Mouse (Mus musculus) left cerebral cortex, adult 2 months (tissue): Measurements from ENCODE around the gene Lrrc1. TPM values are rescaled to one million over a fixed set of nuclear protein-coding genes. Genes with fewer than 3 reads are reported as not detected.

ENCODE experiments used
- DNase-seq, 2 experiments: peaks; one replicate each; pipeline ENCODE4 v3.0.0; 2021 to 2022; ENCODE audit warnings: low spot score in 2 of 2, mixed read lengths in 1 of 2; ENCODE audit errors: extremely low spot score in 1 of 2
- H3K27ac ChIP-seq: fragments of 200-600 bp; 2 replicates; pipeline ENCODE4 v1.8.1; 2022
- H3K4me3 ChIP-seq: fragments of 200-600 bp; 2 replicates; pipeline ENCODE4 v1.8.1; 2022
- CTCF ChIP-seq: fragments of 200-600 bp; IDR thresholded peaks from 2 replicates; pipeline ENCODE4 v1.8.1; 2022; ENCODE audit warnings: antibody characterized with exemption, mild to moderate bottlenecking, moderate library complexity
- intact Hi-C: fragments of 180-260 bp; cut with DNase I; formaldehyde crosslinking; loops from one replicate; pipeline ENCODE4 v1.15.1; 2025
- total RNA-seq, 2 experiments: library from RNA; stranded (reverse); gene quantifications; 2 replicates each; pipeline ENCODE4 v1.2.3; 2021

Gene Lrrc1
- total RNA-seq, 2 experiments from 2014 or later, result 5.7 to 6.1 TPM

GRCm38 (mm10) chr9:77516782-77517364 is 27.8 kb downstream of the Lrrc1 start:
- no peak for DNase-seq
- intact Hi-C loops, result no loop called here
- Histone ChIP-seq H3K27ac (no peak overlapping the region), H3K4me3 (no peak overlapping the region)
- no peak for TF ChIP-seq CTCF

GRCm38 (mm10) chr9:77513892-77514291 is 30.8 kb downstream of the Lrrc1 start:
- intact Hi-C loops, result no loop called here
- no peak for DNase-seq
- TF ChIP-seq CTCF, result no peak

GRCm38 (mm10) chr9:77512220-77512619 is 32.5 kb downstream of the Lrrc1 start:
- Histone ChIP-seq H3K4me3 (no peak overlapping the region), H3K27ac (no peak overlapping the region)
- intact Hi-C loops, result no loop called here
- DNase-seq, result no peak
- no peak for TF ChIP-seq CTCF

More at GRCm38 (mm10) chr9:77513892-77514291, 30.8 kb downstream of the Lrrc1 start:
- no peak overlapping the region for H3K27ac ChIP-seq
- H3K4me3 ChIP-seq, result no peak overlapping the region

- H3K4me3 ChIP-seq, result no peak overlapping the region
- no peak overlapping the region for H3K27ac ChIP-seq
- intact Hi-C loops, result no loop called here
- no peak for TF ChIP-seq CTCF
- DNase-seq, result no peak
These were observed 34.1 kb downstream of the Lrrc1 start for GRCm38 (mm10) chr9:77510574-77510973.

GRCm38 (mm10) chr9:77507743-77508394 is 36.8 kb downstream of the Lrrc1 start:
- no peak for DNase-seq
- Histone ChIP-seq H3K27ac (no peak overlapping the region), H3K4me3 (no peak overlapping the region)
- no peak for TF ChIP-seq CTCF
- intact Hi-C loops, result no loop called here

GRCm38 (mm10) chr9:77502548-77503438 is 41.9 kb downstream of the Lrrc1 start:
- Histone ChIP-seq H3K27ac (peak overlapping the region; percentile 47), H3K4me3 (no peak overlapping the region)
- intact Hi-C loops, result no loop called here
- no peak for TF ChIP-seq CTCF
- DNase-seq, result no peak

GRCm38 (mm10) chr9:77502171-77502547 is 42.5 kb downstream of the Lrrc1 start:
- DNase-seq, result no peak
- no peak for TF ChIP-seq CTCF
- Histone ChIP-seq H3K4me3 (no peak overlapping the region), H3K27ac (peak overlapping the region; percentile 24; the same call in 1 of the 2 replicates)
- intact Hi-C loops, result no loop called here

- intact Hi-C loops, result no loop called here
- Histone ChIP-seq H3K27ac (no peak overlapping the region), H3K4me3 (no peak overlapping the region)
- DNase-seq, result no peak
- TF ChIP-seq CTCF, result no peak
These were observed 45.6 kb downstream of the Lrrc1 start for GRCm38 (mm10) chr9:77499084-77499483.

GRCm38 (mm10) chr9:77498406-77498805 is 46.3 kb downstream of the Lrrc1 start:
- no peak for TF ChIP-seq CTCF
- intact Hi-C loops, result no loop called here
- H3K4me3 ChIP-seq, result no peak overlapping the region
- no peak for DNase-seq
- no peak overlapping the region for H3K27ac ChIP-seq

GRCm38 (mm10) chr9:77497173-77497572 is 47.5 kb downstream of the Lrrc1 start:
- Histone ChIP-seq H3K4me3 (no peak overlapping the region), H3K27ac (no peak overlapping the region)
- DNase-seq, result no peak
- no peak for TF ChIP-seq CTCF
- intact Hi-C loops, result no loop called here

DNA sequence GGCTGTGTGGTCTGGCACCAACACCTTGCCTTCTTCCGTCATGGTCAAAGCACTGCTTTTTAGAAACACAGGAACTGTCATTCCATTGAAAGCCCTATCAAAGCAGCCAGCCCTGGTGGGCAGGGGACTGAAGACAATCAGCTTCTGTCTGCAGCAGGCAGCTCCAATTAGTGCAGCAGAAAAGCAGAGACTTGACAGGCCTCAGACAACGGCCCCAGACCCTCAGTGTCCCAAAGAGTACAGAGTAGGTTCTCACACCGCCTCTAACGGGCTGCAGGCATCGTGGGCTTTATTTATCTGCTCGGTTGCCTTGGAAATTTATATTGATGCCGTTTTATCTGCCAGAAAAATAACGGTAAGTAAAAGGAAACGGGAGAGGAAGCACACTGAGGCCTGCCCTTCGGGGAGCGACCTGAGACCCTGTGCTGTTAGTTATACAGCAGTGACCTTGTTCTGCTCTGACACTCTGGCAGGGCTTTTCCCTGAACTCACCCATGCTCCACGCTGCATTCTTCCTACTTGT is 48.1 kb downstream of the Lrrc1 start:
- no peak for DNase-seq
- no peak for TF ChIP-seq CTCF
- H3K27ac ChIP-seq, result no peak overlapping the region
- no peak overlapping the region for H3K4me3 ChIP-seq
- intact Hi-C loops, result no loop called here

DNA sequence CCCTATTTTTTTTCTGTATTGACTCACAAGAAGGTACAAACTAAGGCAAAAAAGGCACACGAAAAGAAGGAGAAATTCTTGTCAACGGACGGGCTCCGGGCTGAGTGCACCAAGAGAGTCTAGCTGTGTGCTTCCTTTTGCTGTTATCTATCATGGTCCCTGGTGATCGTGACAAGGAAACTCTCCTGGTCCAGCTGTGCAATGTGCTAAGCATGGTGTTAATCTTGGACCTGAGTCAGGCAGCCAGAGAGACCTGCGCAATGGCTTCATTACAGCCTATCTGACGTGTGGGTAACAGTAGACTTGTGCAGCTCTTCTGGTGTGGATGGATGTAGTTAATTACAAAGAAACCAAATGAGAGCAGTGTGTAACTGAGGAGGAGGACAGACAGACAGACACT is 50.4 kb downstream of the Lrrc1 start:
- intact Hi-C loops, result no loop called here
- TF ChIP-seq CTCF, result no peak
- Histone ChIP-seq H3K4me3 (no peak overlapping the region), H3K27ac (no peak overlapping the region)
- DNase-seq, result no peak
